Mouse (Mus musculus) cerebellum, adult 2 months (tissue): Measurements from ENCODE around the gene Vmn1r26. TPM values are rescaled to one million over a fixed set of nuclear protein-coding genes. Genes with fewer than 3 reads are reported as not detected.
"Not testable (repeated sequence)": the region's sequence is repeated elsewhere in the genome, so short reads cannot be mapped to it uniquely, and the experiment has no call there.

Source experiments
- DNase-seq, 2 experiments: peaks; one replicate each; pipeline ENCODE4 v3.0.0; 2021
- H3K27ac ChIP-seq: fragments of 200-500 bp; 2 replicates; pipeline ENCODE4 v1.5.1; 2012; ENCODE audit warnings: low read length, control low read depth, inconsistent platforms; ENCODE audit not compliant: insufficient read depth
- H3K27me3 ChIP-seq: fragments of 200-500 bp; 2 replicates; pipeline ENCODE4 v1.6.1; 2012; ENCODE audit warnings: inconsistent platforms, mild to moderate bottlenecking, low read length, moderate library complexity; ENCODE audit not compliant: control insufficient read depth, insufficient read depth
- H3K4me1 ChIP-seq: fragments of 200-500 bp; 2 replicates; pipeline ENCODE4 v1.6.1; 2011; ENCODE audit warnings: low read length; ENCODE audit not compliant: control insufficient read depth, insufficient read depth
- H3K4me3 ChIP-seq: fragments of 200-500 bp; replicated peaks from 2 replicates; pipeline ENCODE3; 2011; ENCODE audit warnings: mild to moderate bottlenecking, low read depth, low read length, control low read depth; ENCODE audit not compliant: insufficient read depth
- CTCF ChIP-seq: fragments of 200-500 bp; IDR thresholded peaks from 2 replicates; pipeline ENCODE4 v1.5.1; 2011; ENCODE audit warnings: low read depth, mild to moderate bottlenecking, control low read depth, low read length, moderate library complexity, borderline replicate concordance; ENCODE audit not compliant: insufficient read depth
- POLR2A ChIP-seq: fragments of 200-500 bp; IDR thresholded peaks from 2 replicates; pipeline ENCODE4 v1.6.1; 2011; ENCODE audit warnings: low read length, control low read depth, borderline replicate concordance; ENCODE audit not compliant: insufficient read depth
- WGBS: fragments of 180-500 bp; shearing (Covaris S2); methylation state at CpG from one replicate; pipeline ENCODE4 v1.1.7; 2018; 5-methylcytosine and 5-hydroxymethylcytosine counted together
- polyA plus RNA-seq: library from polyadenylated mRNA; depleted of rRNA; stranded (reverse); fragments of >200 nt; gene quantifications from 2 replicates; pipeline ENCODE4 v1.2.3, GENCODE M21; 2012; rRNA removed

Gene Vmn1r26
- polyA plus RNA-seq = not detected in 2 replicates

GRCm38 (mm10) chr6:58015059-58015458 is at the start of gene Vmn1r26:
Gene Vmn1r26 (minus strand): TSS chr6:58015159.
- no peak within 1 kb of the TSS for H3K4me3 ChIP-seq
- no peak for TF ChIP-seq CTCF
- no peak for TF ChIP-seq POLR2A
- 94% methylated on average over 1 of the region's 1 CpGs for WGBS

GRCm38 (mm10) chr6:58044025-58044424 is 29.1 kb upstream of the Vmn1r26 start:
- DNase-seq = no peak

More at GRCm38 (mm10) chr6:58015059-58015458, at the start of gene Vmn1r26:
- Histone ChIP-seq H3K27ac (no peak within 1 kb of the TSS), H3K4me1 (no peaks in the 10 kb centered on the region), H3K27me3 (no peaks in the 10 kb centered on the region)
- DNase-seq = no peak

GRCm38 (mm10) chr6:58017478-58017877 is 2.5 kb upstream of the Vmn1r26 start:
- H3K27me3 ChIP-seq, H3K4me3 ChIP-seq, H3K27ac ChIP-seq, H3K4me1 ChIP-seq: not testable (repeated sequence)
- 91% methylated on average over 21 of the region's 21 CpGs for WGBS
- peak in 1 of 2 experiments; percentile 0 for DNase-seq

More at GRCm38 (mm10) chr6:58044025-58044424, 29.1 kb upstream of the Vmn1r26 start:
- Histone ChIP-seq H3K27me3 (no peaks in the 10 kb centered on the region), H3K4me1 (no peaks in the 10 kb centered on the region), H3K27ac (no peak overlapping the region), H3K4me3 (no peak overlapping the region)
- TF ChIP-seq POLR2A (no peak), CTCF (no peak)

GRCm38 (mm10) chr6:57980710-57981109 is 34.2 kb downstream of the Vmn1r26 start, which contains the start of gene Vmn1r25:
Gene Vmn1r25 (minus strand): TSS chr6:57980810.
- TF ChIP-seq CTCF (no peak), POLR2A (no peak)
- no peak within 1 kb of the TSS for H3K27ac ChIP-seq
- H3K27me3 ChIP-seq = no peaks in the 10 kb centered on the region
- no peaks in the 10 kb centered on the region for H3K4me1 ChIP-seq
- no peak within 1 kb of the TSS for H3K4me3 ChIP-seq
- no peak for DNase-seq
- WGBS = 55% methylated on average over 3 of the region's 3 CpGs

GRCm38 (mm10) chr6:57961403-57961802 is 53.6 kb downstream of the Vmn1r26 start, which contains the start of gene Vmn1r24:
Gene Vmn1r24 (minus strand): TSS chr6:57961503.
- 81% methylated on average over 1 of the region's 1 CpGs for WGBS
- not testable (repeated sequence) for H3K4me1 ChIP-seq, H3K27me3 ChIP-seq, H3K27ac ChIP-seq, H3K4me3 ChIP-seq, DNase-seq

Other genes starting within 250 kb of the Vmn1r26 start
- 32.0 and 33.2 TPM in 2 replicates for gene Vopp1, start 190.0 kb downstream of the Vmn1r26 start, polyA plus RNA-seq
- gene Vmn1r21, start 164.8 kb downstream of the Vmn1r26 start, polyA plus RNA-seq = not detected in 2 replicates
- not detected in 2 replicates for gene Vmn1r22, start 107.1 kb downstream of the Vmn1r26 start, polyA plus RNA-seq
- gene Vmn1r23, start 88.3 kb downstream of the Vmn1r26 start, polyA plus RNA-seq = not detected in 2 replicates
- gene Vmn1r24, start 53.7 kb downstream of the Vmn1r26 start, polyA plus RNA-seq = not detected in 2 replicates
- not detected in 2 replicates for gene Vmn1r25, start 34.3 kb downstream of the Vmn1r26 start, polyA plus RNA-seq
- gene Vmn1r27, start 203.7 kb upstream of the Vmn1r26 start, polyA plus RNA-seq = not detected in 2 replicates
- gene Vmn1r28, start 246.9 kb upstream of the Vmn1r26 start, polyA plus RNA-seq = not detected in 2 replicates